Mouse (Mus musculus) neural tube, embryonic 15.5 days (tissue): ENCODE measurements around the gene Mrpl51. TPM values are rescaled to one million over a fixed set of nuclear protein-coding genes. Genes with fewer than 3 reads are reported as not detected.

Experiments used
- ATAC-seq: fragments of 200-750 bp; cut with Nextera tagmentation; 2 replicates; pipeline ENCODE4 v1.8.0; 2017; ENCODE audit warnings: mild to moderate bottlenecking, moderate TSS enrichment, moderate library complexity; ENCODE audit not compliant: low FRiP score
- H3K27ac ChIP-seq: fragments of 300-500 bp; sonication (generic); replicated peaks from 2 replicates; pipeline ENCODE4 v1.5.1; 2015; ENCODE audit warnings: mild to moderate bottlenecking, inconsistent platforms
- H3K27me3 ChIP-seq: fragments of 300-500 bp; sonication (generic); replicated peaks from 2 replicates; pipeline ENCODE4 v1.6.1; 2015; ENCODE audit warnings: inconsistent platforms
- H3K36me3 ChIP-seq: fragments of 300-500 bp; sonication (generic); 2 replicates; pipeline ENCODE4 v1.6.1; 2015; ENCODE audit warnings: inconsistent platforms
- H3K4me1 ChIP-seq: fragments of 300-500 bp; sonication (generic); 2 replicates; pipeline ENCODE4 v1.6.1; 2015; ENCODE audit warnings: inconsistent platforms
- H3K4me2 ChIP-seq: fragments of 300-500 bp; sonication (generic); 2 replicates; pipeline ENCODE4 v1.6.1; 2015; ENCODE audit warnings: inconsistent platforms, mild to moderate bottlenecking, moderate library complexity
- H3K4me3 ChIP-seq: fragments of 300-500 bp; sonication (generic); replicated peaks from 2 replicates; pipeline ENCODE4 v1.5.1; 2015; ENCODE audit warnings: mild to moderate bottlenecking, inconsistent platforms
- H3K9ac ChIP-seq: fragments of 300-500 bp; sonication (generic); replicated peaks from 2 replicates; pipeline ENCODE4 v1.6.1; 2015; ENCODE audit warnings: mild to moderate bottlenecking, inconsistent platforms
- H3K9me3 ChIP-seq: fragments of 300-500 bp; sonication (generic); replicated peaks from 2 replicates; pipeline ENCODE4 v1.6.1; 2016; ENCODE audit warnings: inconsistent platforms
- WGBS: fragments of 180-500 bp; shearing (Covaris S2); methylation state at CpG from one replicate; pipeline ENCODE4 v1.1.7; 2015; ENCODE audit warnings: mixed read lengths; 5-methylcytosine and 5-hydroxymethylcytosine counted together
- microRNA-seq: library from miRNA; unstranded; fragments of <30 nt; microRNA quantifications from one replicate; pipeline ENCODE4, GENCODE M21; 2017
- polyA plus RNA-seq: library from polyadenylated mRNA; unstranded; fragments of >200 nt; fragmentation: Nextera tagmentation; extraction: Ambion mirVana; gene quantifications from 2 replicates; pipeline ENCODE4 v1.2.1, GENCODE M21; 2015

Gene Mrpl51
- polyA plus RNA-seq, 1 experiment from 2014 or later, result 156 TPM

DNA sequence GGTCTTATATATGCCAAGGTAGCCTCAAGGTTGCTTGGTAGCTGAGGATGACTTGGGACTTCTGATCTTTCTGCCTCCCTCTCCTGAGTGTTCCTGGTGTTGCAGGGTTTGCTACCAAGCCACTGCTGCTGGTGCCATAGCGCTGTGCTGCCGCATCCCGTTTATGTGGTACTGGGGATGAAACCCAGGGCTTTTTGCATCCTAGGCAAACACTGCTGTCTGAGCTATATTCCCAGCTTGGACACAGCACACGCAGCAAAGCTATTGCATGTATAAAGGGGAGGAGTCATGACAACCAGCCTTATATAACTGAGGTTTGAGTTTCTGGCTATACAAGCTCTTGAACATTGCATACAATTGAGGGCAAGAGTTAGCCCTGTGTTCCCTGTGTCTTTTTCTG is 45.8 kb downstream of the Mrpl51 start:
- Histone ChIP-seq H3K36me3 (no peaks in the 10 kb centered on the region), H3K4me2 (no peak overlapping the region), H3K27ac (no peak overlapping the region), H3K4me1 (no peaks in the 10 kb centered on the region), H3K4me3 (no peak overlapping the region), H3K27me3 (no peaks in the 10 kb centered on the region), H3K9me3 (no peaks in the 10 kb centered on the region), H3K9ac (no peak overlapping the region)
- no peak for ATAC-seq
- 84% methylated on average over 4 of the region's 4 CpGs for WGBS

GRCm38 (mm10) chr6:125238396-125238795 is 46.8 kb downstream of the Mrpl51 start:
- Histone ChIP-seq H3K27ac (no peak overlapping the region), H3K9ac (no peak overlapping the region), H3K4me1 (no peaks in the 10 kb centered on the region), H3K4me3 (no peak overlapping the region), H3K4me2 (no peak overlapping the region), H3K9me3 (no peaks in the 10 kb centered on the region), H3K36me3 (no peaks in the 10 kb centered on the region), H3K27me3 (no peaks in the 10 kb centered on the region)
- ATAC-seq, result no peak
- 74% methylated on average over 6 of the region's 6 CpGs for WGBS

DNA sequence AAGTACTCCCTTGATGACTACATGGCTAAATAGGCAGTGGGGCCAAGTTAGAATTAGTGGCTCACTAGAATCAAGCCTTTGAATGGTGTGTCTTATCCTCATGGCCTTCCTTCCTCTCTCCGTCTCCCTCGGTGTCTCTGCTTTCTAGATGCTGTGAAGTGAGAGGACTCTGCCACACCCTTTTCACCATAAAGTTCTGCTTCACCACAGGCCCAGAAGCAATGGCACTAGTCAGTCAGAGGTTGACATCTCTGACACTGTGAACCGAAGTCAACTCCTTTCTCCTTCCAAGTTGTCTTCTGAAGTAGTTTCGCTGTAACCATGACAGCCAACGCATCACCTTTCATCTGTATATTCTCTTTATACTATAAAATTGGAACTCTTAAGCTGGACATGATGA is 47.9 kb downstream of the Mrpl51 start:
- WGBS, result 92% methylated on average over 5 of the region's 5 CpGs
- ATAC-seq, result no peak
- H3K4me2 ChIP-seq, result no peak overlapping the region
- no peak overlapping the region for H3K4me3 ChIP-seq
- H3K27ac ChIP-seq, result no peak overlapping the region
- H3K27me3 ChIP-seq, result no peaks in the 10 kb centered on the region
- no peaks in the 10 kb centered on the region for H3K36me3 ChIP-seq
- no peak overlapping the region for H3K9ac ChIP-seq
- no peaks in the 10 kb centered on the region for H3K9me3 ChIP-seq
- no peaks in the 10 kb centered on the region for H3K4me1 ChIP-seq

DNA sequence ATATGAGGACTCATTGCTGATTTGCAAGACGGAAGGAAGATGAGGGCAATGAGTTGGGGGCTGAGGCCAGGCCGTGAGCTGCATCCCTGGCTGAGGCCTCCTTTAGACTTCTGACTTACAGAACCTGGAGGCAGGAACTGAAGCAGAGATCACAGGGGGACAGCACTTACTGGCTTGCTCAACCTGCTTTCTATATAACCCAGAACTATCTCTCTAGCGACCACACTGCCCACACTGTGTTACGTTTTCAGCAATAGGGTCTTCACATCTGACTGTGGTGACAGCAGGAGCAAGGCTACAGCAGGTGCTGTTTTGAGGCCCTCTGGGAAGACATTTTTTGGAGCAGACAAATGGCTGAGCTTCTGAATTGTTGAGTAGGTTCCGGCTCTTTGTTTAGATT is 49.0 kb downstream of the Mrpl51 start:
- Histone ChIP-seq H3K9me3 (no peaks in the 10 kb centered on the region), H3K27ac (no peak overlapping the region), H3K4me2 (no peak overlapping the region), H3K27me3 (no peaks in the 10 kb centered on the region), H3K4me1 (no peaks in the 10 kb centered on the region), H3K4me3 (no peak overlapping the region), H3K36me3 (no peaks in the 10 kb centered on the region), H3K9ac (no peak overlapping the region)
- ATAC-seq, result no peak
- WGBS, result 72% methylated on average over 5 of the region's 5 CpGs

GRCm38 (mm10) chr6:125241566-125241965 is 50.0 kb downstream of the Mrpl51 start:
- H3K36me3 ChIP-seq, result no peaks in the 10 kb centered on the region
- 86% methylated on average over 8 of the region's 8 CpGs for WGBS
- H3K9me3 ChIP-seq, result no peaks in the 10 kb centered on the region
- H3K27ac ChIP-seq, result no peak overlapping the region
- H3K4me2 ChIP-seq, result no peak overlapping the region
- H3K4me1 ChIP-seq, result no peaks in the 10 kb centered on the region
- no peak overlapping the region for H3K9ac ChIP-seq
- ATAC-seq, result no peak
- no peak overlapping the region for H3K4me3 ChIP-seq
- no peaks in the 10 kb centered on the region for H3K27me3 ChIP-seq

GRCm38 (mm10) chr6:125244551-125244950 is 53.0 kb downstream of the Mrpl51 start:
- ATAC-seq, result no peak
- Histone ChIP-seq H3K4me3 (no peak overlapping the region), H3K9ac (no peak overlapping the region), H3K9me3 (no peaks in the 10 kb centered on the region), H3K36me3 (no peaks in the 10 kb centered on the region), H3K27me3 (no peaks in the 10 kb centered on the region), H3K4me1 (no peaks in the 10 kb centered on the region), H3K4me2 (no peak overlapping the region), H3K27ac (no peak overlapping the region)
- WGBS, result 33% methylated on average over 1 of the region's 1 CpGs

Small RNA genes lying within 50 kb of the gene (microRNA-seq; reads per million reads assigned to microRNA genes)
- gene Mir3098, result not detected
- gene Mir8113, result not detected

Other genes with a start within 250 kb of the Mrpl51 start
- 95.4 and 112 TPM in 2 replicates for gene Cops7a, start 226.3 kb upstream of the Mrpl51 start, polyA plus RNA-seq
- gene Pianp, start 195.1 kb upstream of the Mrpl51 start, polyA plus RNA-seq, result 59.4 and 72.4 TPM in 2 replicates
- gene Zfp384, start 182.7 kb upstream of the Mrpl51 start, polyA plus RNA-seq, result 18.5 and 19.5 TPM in 2 replicates
- gene Ing4, start 152.0 kb upstream of the Mrpl51 start, polyA plus RNA-seq, result 129 and 133 TPM in 2 replicates
- gene Acrbp, start 142.1 kb upstream of the Mrpl51 start, polyA plus RNA-seq, result 17.3 and 21.5 TPM in 2 replicates
- 1.0 and 1.2 TPM in 2 replicates for gene Lpar5, start 123.9 kb upstream of the Mrpl51 start, polyA plus RNA-seq
- 87.5 and 93.9 TPM in 2 replicates for gene Chd4, start 95.8 kb upstream of the Mrpl51 start, polyA plus RNA-seq
- 47.8 and 58.0 TPM in 2 replicates for gene Nop2, start 59.9 kb upstream of the Mrpl51 start, polyA plus RNA-seq
- 20.1 and 24.6 TPM in 2 replicates for gene Iffo1, start 46.6 kb upstream of the Mrpl51 start, polyA plus RNA-seq
- gene Gapdh, start 25.3 kb upstream of the Mrpl51 start, polyA plus RNA-seq, result 1,563 and 1,690 TPM in 2 replicates
- gene Ncapd2, start 100 bp upstream of the Mrpl51 start, polyA plus RNA-seq, result 38.2 and 56.6 TPM in 2 replicates
- gene Vamp1, start 23.8 kb downstream of the Mrpl51 start, polyA plus RNA-seq, result 53.8 and 57.4 TPM in 2 replicates
- 7.1 and 11.9 TPM in 2 replicates for gene Tapbpl, start 40.1 kb downstream of the Mrpl51 start, polyA plus RNA-seq
- gene Cd27, start 45.2 kb downstream of the Mrpl51 start, polyA plus RNA-seq, result 2.0 and 12.9 TPM in 2 replicates
- gene Tuba3a, start 94.2 kb downstream of the Mrpl51 start, polyA plus RNA-seq, result not detected in 2 replicates
- gene Ltbr, start 122.1 kb downstream of the Mrpl51 start, polyA plus RNA-seq, result 19.5 and 28.1 TPM in 2 replicates
- 0.44 and 2.6 TPM in 2 replicates for gene Scnn1a, start 128.9 kb downstream of the Mrpl51 start, polyA plus RNA-seq
- gene Tnfrsf1a, start 157.6 kb downstream of the Mrpl51 start, polyA plus RNA-seq, result 13.6 and 28.4 TPM in 2 replicates
- gene Plekhg6, start 189.0 kb downstream of the Mrpl51 start, polyA plus RNA-seq, result 0.23 and 0.70 TPM in 2 replicates